Mouse (Mus musculus): ENCODE data around the gene Per2.

GRCm38 (mm10) chr1:91441855-91442254, 17.3 kb downstream of the Per2 start:
- TF ChIP-seq CTCF (IDR thresholded peaks at IDR 0.05; ENCODE audit: borderline replicate concordance, insufficient read depth, low read depth, low read length) (no peak), POLR2A (IDR thresholded peaks at IDR 0.05; ENCODE audit: borderline replicate concordance, insufficient read depth, low read length) (no peak)

Measured in cerebellum, adult 2 months (tissue).